Mouse (Mus musculus): Measurements from ENCODE around the gene Gmfb.
"Not testable (repeated sequence)": the region's sequence is repeated elsewhere in the genome, so short reads cannot be mapped to it uniquely, and the experiment has no call there.

Gmfb gene

DNA sequence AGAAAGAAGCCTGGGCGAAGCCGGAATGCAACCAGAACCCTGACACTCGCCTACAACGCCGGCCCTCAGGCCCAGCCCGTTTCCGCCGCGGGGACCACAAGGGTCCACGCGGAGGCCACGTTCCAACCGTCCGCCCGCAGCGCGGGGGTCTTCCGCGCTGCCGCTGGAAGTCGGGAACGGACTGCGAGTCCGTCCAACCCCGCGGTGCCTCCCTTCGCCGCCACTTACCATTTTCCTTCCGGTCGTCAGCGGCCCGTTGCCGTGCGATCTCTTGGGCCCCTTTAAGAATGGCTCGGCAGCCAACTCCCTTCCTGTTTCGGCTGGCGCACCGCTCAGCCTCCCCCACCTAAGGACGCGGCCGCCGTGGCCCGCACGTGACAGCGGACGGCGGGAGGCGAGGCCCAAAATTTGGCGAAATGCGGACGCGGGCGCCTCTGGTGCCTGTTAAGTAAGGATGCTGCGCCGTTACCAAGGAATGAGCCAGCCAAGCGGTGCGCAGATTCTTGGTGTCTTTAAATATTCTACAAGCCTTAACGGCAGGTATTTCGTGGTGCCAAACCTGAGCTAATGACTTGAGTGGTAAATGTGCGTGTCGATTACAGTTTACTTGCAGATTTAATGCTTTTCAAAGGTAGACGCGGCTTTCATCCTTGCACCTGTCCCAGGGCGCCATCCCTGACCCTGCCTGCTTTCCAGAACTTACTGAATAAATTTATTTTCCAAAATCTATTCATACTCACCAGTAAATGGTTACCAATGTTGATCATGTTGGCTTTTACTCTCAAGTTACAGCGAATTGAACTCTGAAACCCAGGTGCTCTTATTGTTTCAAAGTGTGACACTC, at the start of gene Gmfb:
Gmfb (minus strand) TSS at position 370 of the 844 bp plus-strand sequence.
- DNase-seq (ENCODE audit: low spot score in 2 of 2): peak; percentile 90 to 94

DNA sequence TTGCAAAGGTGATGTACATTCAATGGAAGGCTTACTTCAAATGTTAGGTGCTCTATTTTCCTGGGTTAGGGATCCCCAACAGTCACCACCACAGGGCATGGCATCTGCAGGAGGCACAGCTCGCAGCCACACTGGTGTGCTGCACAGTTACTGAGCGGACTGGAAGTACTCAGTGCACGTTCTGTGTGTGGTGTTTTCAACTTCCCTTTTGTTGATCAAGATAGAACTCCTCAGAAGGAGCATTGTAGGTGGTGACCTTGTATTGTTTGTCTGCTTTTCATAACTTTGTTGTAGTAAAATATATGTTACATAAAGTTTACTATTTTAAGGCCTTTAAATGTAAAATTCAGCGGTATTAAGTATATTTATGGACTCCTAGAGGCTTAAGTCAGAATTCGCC, 40.9 kb upstream of the Gmfb start:
- DNase-seq (ENCODE audit: low spot score in 2 of 2): no peak

DNA sequence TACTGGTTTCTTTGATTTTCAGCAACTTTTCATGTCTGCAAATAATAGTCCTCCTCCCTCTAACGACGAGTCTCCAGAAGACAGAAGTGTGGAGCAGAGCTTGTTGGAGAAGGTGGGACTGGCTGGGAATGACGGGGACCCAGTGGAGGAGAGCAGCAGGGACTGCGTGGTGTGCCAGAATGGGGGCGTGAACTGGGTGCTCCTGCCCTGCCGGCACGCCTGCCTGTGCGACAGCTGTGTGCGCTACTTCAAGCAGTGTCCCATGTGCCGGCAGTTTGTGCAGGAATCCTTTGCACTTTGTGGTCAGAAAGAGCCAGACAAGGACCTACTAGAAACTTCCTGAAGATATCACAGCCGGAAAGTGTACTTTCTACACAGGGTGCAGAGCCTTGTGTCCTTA, 31.6 kb upstream of the Gmfb start:
- no peak for DNase-seq (ENCODE audit: low spot score in 2 of 2)

DNA sequence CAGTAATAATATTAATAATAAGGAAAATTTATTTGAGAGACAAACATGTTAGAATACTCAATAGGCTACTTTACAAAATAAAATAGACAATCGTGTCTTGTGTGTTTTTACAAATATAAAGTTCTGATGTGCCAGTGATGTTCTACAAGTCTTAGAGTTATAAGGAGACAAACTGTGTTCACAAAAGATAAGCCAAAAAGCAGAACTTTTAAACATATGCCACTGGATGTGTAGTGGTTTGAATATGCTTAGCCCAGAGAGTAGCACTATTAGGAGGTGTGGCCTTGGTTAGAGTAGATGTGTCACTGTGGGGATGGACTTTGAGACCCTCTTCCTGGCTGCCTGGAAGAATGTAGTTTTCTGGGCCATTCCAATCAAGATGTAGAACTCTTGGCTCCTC, 27.7 kb upstream of the Gmfb start:
- DNase-seq (ENCODE audit: low spot score in 2 of 2): no peak

DNA sequence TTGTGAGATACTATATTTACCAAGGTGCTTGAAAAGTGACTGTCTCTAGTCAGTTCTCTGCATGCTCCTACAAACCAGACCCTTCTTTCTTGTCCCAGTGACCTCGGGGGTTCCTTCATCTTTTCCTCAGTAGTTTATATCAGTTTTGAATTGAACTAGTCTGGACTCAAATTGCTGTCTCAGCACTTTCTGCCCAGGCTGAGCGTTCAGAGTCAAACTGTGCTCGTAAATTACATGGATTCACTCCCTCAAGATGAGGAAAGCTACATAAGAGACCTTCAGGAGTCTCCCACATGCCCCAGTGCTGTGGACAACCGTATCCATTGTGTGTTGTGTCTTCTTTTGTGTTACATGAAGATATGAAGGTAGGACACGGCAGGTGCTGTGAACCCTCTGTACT, 26.7 kb upstream of the Gmfb start:
- no peak for DNase-seq (ENCODE audit: low spot score in 2 of 2)

DNA sequence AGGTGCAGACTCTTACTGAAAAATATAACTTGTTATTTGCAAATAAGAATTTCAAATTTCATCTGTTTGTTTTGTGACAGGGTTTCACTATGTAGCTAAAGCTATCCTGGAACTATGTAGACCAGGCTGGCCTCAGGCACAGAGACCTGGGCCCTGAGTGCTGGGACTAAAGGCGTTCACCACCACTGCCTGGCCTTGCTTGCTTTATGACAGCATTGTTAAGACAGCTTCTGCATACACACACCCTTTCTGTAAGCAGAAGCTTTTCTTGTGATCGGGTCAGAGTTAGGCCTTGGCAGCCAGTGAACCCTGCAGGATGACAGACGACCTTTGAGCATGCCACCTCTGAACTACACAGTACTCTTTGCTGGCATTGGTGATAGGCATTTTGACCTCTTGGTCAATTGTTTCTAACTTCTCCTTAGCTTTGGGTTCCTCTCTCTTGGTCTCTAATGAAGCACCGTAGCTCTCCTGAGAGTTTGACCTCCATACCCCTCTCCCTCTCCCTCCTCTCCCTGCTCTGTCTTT, 26.1 kb upstream of the Gmfb start:
- DNase-seq (ENCODE audit: low spot score in 2 of 2): no peak

DNA sequence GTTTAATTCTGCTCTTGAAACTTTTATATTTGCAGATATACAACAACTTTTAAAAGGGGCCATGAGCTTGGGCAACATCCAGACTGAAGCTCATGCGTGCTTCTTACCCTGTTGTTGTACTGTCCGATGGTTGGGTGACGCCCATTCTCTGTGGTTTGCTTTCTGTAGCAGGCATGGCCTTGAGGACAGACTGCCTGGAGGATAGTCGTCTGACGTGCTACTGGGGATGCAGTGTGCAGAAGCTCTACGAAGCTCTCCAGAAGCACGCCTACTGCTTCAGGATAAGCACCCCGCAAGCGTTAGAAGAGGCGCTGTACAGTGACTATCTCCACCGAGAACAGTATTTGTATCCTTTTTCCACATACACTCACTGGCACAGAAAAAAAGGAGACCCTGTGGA, 23.7 kb upstream of the Gmfb start:
- no peak for DNase-seq (ENCODE audit: low spot score in 2 of 2)

DNA sequence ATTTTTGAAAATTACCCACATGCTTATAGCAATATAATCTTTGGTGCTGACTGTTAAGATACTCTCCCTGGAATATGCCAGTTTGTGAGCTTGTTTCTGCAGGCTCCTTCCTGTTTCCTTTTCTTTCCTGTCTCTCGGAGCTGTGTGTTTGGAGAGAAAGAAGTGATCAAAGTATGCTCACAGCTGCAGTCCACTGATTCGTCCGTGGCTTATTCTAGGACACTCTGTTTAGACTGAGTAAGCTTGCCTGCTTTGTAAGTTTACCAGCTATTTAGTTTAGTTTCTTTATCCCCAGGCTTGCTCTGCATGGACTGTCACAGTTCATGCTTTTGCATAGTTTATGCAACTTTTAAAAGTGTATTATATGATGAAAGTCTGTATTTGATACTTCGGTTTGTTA, 17.3 kb upstream of the Gmfb start:
- DNase-seq (ENCODE audit: low spot score in 2 of 2): no peak

DNA sequence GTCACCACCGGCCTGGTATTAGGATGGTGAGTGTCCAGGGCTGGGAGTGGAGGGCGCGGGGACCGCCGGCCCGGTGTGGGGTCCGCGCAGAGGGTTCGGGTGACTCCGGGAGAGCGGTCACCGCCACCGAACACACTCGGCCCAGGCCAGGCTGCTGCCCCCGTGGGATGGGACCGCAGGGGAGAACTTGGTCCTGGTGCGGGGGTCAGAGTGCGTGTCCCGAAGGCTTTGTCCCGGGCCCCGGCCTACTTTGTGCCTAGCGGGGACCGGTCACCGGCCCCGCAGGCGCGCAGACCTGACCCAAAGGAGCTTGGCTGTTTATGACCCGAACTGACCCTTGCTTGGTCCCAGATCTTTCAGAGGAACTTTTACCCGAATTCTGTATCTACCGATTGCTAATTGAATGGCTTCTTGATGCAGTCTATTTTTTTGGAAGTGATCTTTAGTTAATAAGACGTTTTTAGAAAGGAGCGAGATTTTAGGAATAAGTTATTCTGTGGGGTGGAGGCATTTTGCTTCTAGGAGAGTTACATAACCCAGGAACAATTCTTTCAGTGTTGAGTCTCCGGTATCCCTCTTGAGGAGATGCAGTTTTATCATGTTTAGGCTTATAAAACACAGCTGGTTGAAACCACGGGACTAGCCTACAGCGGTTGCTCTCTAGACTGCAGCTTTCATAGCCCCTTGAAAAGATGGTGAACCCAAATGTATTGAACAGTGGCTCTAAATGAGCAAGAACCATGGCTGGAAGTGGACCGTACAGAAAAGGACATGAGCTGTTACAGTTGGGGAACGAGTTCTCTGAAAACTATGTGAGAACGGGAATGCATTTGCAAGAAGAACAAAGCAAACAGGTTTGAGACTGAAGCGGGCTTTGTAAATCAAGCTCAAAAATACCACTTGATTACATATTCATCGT, 10.6 kb upstream of the Gmfb start:
- peak in 1 of 2 experiments; percentile 10 for DNase-seq (ENCODE audit: low spot score in 2 of 2)

DNA sequence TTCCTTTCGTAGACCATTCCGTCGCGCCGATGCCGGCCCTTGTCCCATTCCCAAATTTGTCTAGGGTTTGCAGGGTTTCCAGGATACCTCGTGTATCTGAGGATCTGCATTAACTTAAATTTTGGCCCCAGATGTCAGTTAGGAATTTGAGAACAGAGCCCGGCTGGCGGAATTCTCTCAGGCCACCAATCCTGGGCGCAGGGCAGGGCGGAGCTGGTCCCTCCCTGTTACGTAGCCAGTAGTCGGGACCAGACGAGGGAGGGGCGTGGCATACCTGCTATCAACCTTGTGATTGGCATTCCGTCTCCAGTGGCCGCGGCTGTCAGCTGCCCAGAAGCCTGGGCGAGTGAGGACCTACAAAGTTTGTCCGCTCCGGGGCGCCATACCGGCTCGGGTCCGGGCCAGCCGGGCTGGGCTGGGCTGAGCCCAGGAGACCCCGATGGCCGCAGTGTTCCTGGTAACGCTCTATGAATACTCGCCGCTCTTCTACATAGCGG, 9.8 kb upstream of the Gmfb start, which contains the start of gene Cgrrf1:
Cgrrf1 (plus strand) TSS at position 289 of the 497 bp plus-strand sequence.
- peak; percentile 72 to 73 for DNase-seq (ENCODE audit: low spot score in 2 of 2)

DNA sequence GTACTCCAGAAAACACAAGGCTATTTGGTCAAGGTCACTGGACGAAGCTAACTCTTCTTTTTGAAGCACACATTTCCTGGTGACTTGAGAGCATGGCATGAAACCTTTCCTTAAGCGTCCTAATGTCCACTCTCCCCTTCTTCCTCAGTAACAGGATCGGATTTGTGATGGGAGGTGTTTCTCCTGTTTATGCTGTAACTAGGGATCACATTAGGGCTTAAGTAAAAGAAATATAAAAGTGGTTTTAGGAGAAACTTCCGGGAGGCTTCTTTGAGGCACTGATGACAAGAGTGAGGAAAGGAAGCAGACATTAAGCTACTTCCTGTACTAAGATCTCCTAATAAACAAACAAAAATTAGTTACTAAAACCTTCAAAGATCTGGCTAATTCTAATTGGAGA, 9.3 kb upstream of the Gmfb start:
- DNase-seq (ENCODE audit: low spot score in 2 of 2): no peak

DNA sequence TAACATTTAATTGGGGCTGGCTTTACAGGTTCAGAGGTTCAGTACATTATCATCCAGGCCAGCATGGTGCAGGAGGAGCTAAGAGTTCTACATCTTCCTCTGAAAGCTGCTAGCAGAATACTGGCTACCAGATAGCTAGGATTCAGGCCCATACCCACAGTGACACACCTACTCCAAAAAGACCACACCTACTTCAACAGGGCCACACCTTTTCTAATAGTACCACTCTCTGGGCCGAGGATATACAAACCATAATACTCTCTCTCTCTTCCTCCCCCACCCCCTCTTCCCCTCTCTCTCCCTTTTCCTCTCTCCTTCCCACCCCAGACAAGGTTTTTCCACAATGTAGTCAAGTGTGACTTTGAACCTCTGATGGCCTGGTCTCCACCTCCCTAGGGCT, 5.4 kb upstream of the Gmfb start:
- no peak for DNase-seq (ENCODE audit: low spot score in 2 of 2)

DNA sequence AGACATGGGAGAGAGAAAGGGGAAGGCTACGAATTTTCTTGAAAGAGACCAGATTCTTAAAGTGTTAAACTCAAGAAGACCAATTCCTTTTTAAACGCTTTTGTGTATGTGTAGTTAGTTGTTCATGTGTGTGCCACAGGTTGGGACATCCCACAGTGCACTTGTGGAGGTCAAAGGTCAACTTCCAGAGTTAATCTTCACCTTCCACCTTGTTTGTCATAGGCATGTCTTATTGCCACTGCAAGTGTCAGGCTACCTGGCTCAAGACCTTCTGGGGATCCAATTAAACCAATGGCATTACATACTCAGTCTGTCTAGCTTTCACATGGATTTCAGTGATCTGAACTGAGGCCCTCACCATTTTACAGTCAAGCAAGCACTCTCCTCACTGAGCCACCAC, 2.0 kb upstream of the Gmfb start:
- no peak for DNase-seq (ENCODE audit: low spot score in 2 of 2)

DNA sequence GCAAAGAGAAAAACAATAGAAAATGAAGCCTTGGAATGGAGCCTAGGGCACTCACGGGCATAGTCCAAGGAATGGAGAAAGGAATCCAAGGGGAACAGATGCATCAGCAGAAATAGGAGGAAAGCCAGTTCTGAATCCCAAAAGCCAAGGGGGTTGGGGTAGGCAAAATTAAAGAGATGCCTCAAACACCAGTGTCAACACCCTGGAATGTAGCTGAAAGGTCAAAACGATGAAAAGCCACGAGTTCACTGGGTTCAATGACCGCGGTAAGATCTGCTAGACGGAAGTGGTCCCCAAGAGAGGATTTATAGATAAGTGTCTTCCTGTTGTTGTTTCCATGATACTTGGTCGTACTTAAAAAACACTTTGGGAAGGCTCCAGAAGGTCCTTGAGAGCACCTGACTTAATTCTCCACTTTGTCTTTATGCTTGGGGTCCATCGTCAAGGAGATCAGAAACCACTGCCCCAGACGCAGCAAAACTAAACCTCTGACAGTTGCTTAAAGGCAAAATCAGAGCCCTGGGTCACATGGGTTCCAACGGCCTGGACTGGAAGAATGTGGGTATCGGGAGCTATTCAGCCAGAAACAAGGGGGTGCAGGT, 670 bp downstream of the Gmfb start:
- DNase-seq (ENCODE audit: low spot score in 2 of 2): no peak

DNA sequence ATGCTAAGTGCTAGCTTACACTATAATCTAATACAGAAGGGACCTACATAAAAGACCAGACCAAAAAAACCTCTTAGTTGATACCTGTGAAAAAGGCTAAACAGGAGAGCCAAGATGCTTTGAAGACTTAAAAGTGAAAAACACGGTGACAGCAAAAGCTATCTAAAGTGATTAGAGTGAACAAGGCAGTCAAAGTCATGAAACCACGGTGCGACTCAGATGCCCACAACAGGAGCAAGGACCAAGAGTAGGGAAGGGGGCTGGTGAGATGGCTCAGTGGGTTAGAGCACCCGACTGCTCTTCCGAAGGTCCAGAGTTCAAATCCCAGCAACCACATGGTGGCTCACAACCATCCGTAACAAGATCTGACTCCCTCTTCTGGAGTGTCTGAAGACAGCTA, 2.1 kb downstream of the Gmfb start:
- not testable (repeated sequence) for DNase-seq (ENCODE audit: low spot score in 2 of 2)

DNA sequence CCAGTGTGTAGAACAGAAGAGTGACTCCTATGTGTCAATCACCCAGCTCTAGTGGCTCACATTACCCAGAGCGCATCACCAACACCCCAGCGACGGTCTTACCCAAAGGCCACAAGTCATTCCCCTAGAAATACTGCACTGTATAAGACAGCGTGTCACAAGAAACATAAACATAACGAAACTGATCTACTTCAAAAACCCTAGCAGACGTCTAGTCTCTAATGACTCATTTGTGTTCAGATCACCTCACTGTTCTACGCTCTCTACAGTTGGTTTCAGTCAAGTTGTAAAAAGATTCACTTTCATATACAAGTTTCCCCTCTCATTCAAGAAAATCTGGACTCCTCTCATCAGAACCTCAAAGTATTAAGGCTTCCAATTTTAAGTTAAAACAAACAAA, 3.3 kb downstream of the Gmfb start:
- DNase-seq (ENCODE audit: low spot score in 2 of 2): no peak

DNA sequence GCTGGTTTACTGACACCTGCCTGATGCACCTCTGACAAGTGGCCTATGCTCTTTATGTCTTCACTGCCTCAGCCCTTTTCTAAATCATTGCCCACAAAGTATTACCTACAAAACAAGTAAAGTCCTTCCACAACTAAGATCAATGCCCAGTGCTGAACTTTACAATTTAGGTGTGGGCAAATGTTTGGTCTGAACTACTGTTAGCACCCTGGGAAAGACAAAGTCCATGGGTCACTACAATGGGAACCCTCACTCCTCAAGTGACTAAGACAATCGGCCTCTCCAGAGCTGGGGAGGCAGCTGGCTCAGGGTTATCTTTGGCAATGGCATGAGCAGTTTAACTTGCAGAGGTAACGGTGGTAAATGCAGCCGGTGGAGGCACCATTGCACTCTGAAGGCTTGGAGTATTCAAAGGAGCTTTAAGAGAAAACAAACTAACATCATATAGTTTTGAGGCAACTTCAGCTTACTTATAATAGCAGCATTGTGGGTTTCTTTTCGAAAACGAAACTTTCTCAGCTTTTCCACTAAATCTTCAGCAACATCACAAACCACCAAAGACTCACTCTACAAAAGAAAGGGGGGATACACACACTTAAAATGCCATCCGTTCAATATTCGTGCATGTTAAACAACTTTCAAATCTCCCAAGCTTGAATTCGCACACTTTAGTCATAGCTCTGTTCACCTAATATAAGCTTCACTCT, 5.0 kb downstream of the Gmfb start:
- DNase-seq (ENCODE audit: low spot score in 2 of 2): no peak

DNA sequence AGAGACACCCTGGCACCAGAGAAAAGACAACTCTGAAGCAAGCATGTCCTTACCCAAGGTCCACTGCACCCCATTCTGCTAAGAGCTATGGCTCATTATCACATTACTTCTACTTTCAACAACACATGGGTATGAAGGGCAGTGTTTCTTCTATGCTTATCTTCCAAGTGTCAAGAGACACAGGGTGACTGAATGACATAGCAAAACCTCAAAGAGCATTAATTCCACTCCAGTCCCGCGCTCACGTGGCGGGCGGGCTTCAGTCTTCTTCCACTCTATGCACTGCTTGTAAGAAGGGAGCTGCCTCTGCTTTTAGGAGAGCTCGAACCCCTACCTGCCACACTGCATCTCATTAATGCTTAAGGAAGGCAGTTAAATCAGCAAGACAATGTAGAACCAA, 6.4 kb downstream of the Gmfb start:
- no peak for DNase-seq (ENCODE audit: low spot score in 2 of 2)

DNA sequence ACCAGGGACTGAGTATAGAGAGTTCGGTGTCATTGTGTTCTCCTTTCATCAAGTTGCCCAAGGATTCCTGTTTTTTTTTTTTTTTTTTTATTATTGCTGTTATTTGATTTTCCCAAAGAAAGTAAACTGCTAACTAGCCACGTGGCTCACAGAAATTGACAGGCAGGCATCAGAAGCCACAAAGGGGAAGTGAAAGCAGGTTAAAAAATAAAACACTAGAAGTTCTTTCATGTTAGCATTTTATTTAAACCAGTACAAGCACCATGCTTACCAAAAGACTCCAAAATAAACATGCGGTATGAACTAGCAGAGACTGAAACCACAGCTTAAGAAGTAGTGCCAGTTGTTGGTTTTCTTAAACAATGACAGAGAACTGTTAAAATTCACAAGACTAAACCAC, 14.1 kb downstream of the Gmfb start:
- no peak for DNase-seq (ENCODE audit: low spot score in 2 of 2)

DNA sequence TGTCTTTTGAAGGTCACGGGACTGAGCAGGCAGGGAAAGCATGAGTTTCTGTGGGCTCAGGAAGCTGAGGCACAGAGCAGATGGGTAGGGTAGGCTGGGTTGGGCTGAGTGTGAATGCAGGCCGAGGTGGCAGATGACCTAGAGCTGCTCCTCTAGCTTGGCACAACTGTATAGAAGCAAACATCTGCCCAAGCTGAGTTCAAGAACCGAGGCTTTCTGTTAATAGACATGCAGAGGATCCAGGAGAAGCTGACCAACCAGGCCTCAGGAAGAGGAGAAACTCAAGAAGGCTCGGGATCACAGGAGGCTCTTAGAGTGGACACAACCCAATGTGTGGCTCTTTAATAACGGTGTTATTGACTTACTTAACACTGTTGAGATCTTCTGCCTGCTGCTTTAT, 15.9 kb downstream of the Gmfb start:
- no peak for DNase-seq (ENCODE audit: low spot score in 2 of 2)

DNA sequence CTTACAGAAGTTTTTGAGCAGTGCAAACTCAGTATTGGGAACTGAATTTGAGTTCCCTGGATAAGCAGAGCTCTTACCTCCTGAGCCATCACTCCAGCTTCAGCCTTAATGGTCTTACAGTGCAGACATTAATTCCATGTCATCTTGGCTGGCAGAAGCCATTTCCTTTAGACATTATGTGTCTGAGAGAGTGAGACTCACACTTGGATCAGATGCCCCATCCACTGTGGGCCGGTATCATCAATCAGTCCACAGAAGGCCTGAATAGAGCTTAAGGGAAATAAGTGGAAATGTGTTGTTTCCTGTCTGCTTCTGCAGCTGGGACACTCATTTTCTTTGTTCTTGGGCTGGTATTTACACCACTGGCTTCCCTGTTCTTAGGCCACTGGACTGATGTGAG, 18.3 kb downstream of the Gmfb start:
- DNase-seq (ENCODE audit: low spot score in 2 of 2): no peak

Measured in thymus, postnatal 10 days (tissue).